Mouse (Mus musculus) neural tube, embryonic 12.5 days (tissue): ENCODE measurements around the gene Slc25a47. TPM values are rescaled to one million over a fixed set of nuclear protein-coding genes. Genes with fewer than 3 reads are reported as not detected.

Experiments used
- ATAC-seq: fragments of 200-750 bp; cut with Nextera tagmentation; 2 replicates; pipeline ENCODE4 v1.8.0; 2017; ENCODE audit warnings: low read depth, mild to moderate bottlenecking, moderate TSS enrichment, moderate library complexity; ENCODE audit not compliant: low FRiP score
- H3K27ac ChIP-seq: fragments of 300-500 bp; sonication (generic); 2 replicates; pipeline ENCODE4 v1.5.1; 2016
- H3K27me3 ChIP-seq: fragments of 300-500 bp; sonication (generic); replicated peaks from 2 replicates; pipeline ENCODE4 v1.6.1; 2016; ENCODE audit warnings: mild to moderate bottlenecking
- H3K36me3 ChIP-seq: fragments of 300-500 bp; sonication (generic); 2 replicates; pipeline ENCODE4 v1.6.1; 2016; ENCODE audit warnings: mild to moderate bottlenecking
- H3K4me1 ChIP-seq: fragments of 300-500 bp; sonication (generic); 2 replicates; pipeline ENCODE4 v1.6.1; 2016
- H3K4me2 ChIP-seq: fragments of 300-500 bp; sonication (generic); replicated peaks from 2 replicates; pipeline ENCODE4 v1.6.1; 2016; ENCODE audit warnings: mild to moderate bottlenecking
- H3K4me3 ChIP-seq: fragments of 300-500 bp; sonication (generic); 2 replicates; pipeline ENCODE4 v1.5.1; 2016
- H3K9ac ChIP-seq: fragments of 300-500 bp; sonication (generic); 2 replicates; pipeline ENCODE4 v1.6.1; 2016; ENCODE audit warnings: mild to moderate bottlenecking
- H3K9me3 ChIP-seq: fragments of 300-500 bp; sonication (generic); 2 replicates; pipeline ENCODE4 v1.6.1; 2016; ENCODE audit warnings: mild to moderate bottlenecking
- WGBS: fragments of 180-500 bp; shearing (Covaris S2); methylation state at CpG from one replicate; pipeline ENCODE4 v1.1.7; 2016; 5-methylcytosine and 5-hydroxymethylcytosine counted together
- polyA plus RNA-seq: library from polyadenylated mRNA; unstranded; fragments of >200 nt; fragmentation: Nextera tagmentation; extraction: Ambion mirVana; gene quantifications from 2 replicates; pipeline ENCODE4 v1.2.1, GENCODE M21; 2016

Gene Slc25a47
- polyA plus RNA-seq, 1 experiment from 2014 or later, result 12.2 TPM

- Histone ChIP-seq H3K9me3 (no peaks in the 10 kb centered on the region), H3K27ac (no peak overlapping the region), H3K4me3 (no peak overlapping the region), H3K27me3 (no peaks in the 10 kb centered on the region), H3K9ac (no peak overlapping the region), H3K36me3 (peaks cover 34% of the 10 kb centered on the region), H3K4me2 (no peak overlapping the region), H3K4me1 (no peaks in the 10 kb centered on the region)
- ATAC-seq, result no peak
- 93% methylated on average over 7 of the region's 7 CpGs for WGBS
Observed at GRCm38 (mm10) chr12:108810309-108810708, 25.5 kb upstream of the Slc25a47 start.

- WGBS, result 66% methylated on average over 2 of the region's 2 CpGs
- no peak for ATAC-seq
- H3K27ac ChIP-seq, result no peak overlapping the region
- H3K4me3 ChIP-seq, result no peak overlapping the region
- H3K27me3 ChIP-seq, result no peaks in the 10 kb centered on the region
- no peaks in the 10 kb centered on the region for H3K4me1 ChIP-seq
- H3K36me3 ChIP-seq, result peaks cover 36% of the 10 kb centered on the region
- no peak overlapping the region for H3K4me2 ChIP-seq
- no peaks in the 10 kb centered on the region for H3K9me3 ChIP-seq
- H3K9ac ChIP-seq, result no peak overlapping the region
Observed at GRCm38 (mm10) chr12:108811133-108811532, 24.7 kb upstream of the Slc25a47 start.

GRCm38 (mm10) chr12:108812463-108812862, 23.4 kb upstream of the Slc25a47 start:
- Histone ChIP-seq H3K4me3 (no peak overlapping the region), H3K9ac (no peak overlapping the region), H3K27me3 (no peaks in the 10 kb centered on the region), H3K27ac (no peak overlapping the region), H3K36me3 (peaks cover 35% of the 10 kb centered on the region), H3K4me1 (no peaks in the 10 kb centered on the region), H3K4me2 (no peak overlapping the region), H3K9me3 (no peaks in the 10 kb centered on the region)
- 88% methylated on average over 6 of the region's 6 CpGs for WGBS
- ATAC-seq, result no peak

- H3K9ac ChIP-seq, result no peak overlapping the region
- H3K36me3 ChIP-seq, result peaks cover 30% of the 10 kb centered on the region; the same call in 1 of the 2 replicates
- no peak for ATAC-seq
- H3K4me3 ChIP-seq, result no peak overlapping the region
- H3K4me2 ChIP-seq, result no peak overlapping the region
- H3K27me3 ChIP-seq, result no peaks in the 10 kb centered on the region
- WGBS, result 93% methylated on average over 6 of the region's 6 CpGs
- H3K27ac ChIP-seq, result no peak overlapping the region
- H3K9me3 ChIP-seq, result no peaks in the 10 kb centered on the region
- H3K4me1 ChIP-seq, result no peaks in the 10 kb centered on the region
Observed at GRCm38 (mm10) chr12:108814470-108814869, 21.4 kb upstream of the Slc25a47 start.

- H3K4me3 ChIP-seq, result no peak overlapping the region
- no peaks in the 10 kb centered on the region for H3K4me1 ChIP-seq
- no peak overlapping the region for H3K27ac ChIP-seq
- H3K27me3 ChIP-seq, result no peaks in the 10 kb centered on the region
- 87% methylated on average over 11 of the region's 11 CpGs for WGBS
- H3K36me3 ChIP-seq, result peaks cover 26% of the 10 kb centered on the region; the same call in 1 of the 2 replicates
- no peaks in the 10 kb centered on the region for H3K9me3 ChIP-seq
- ATAC-seq, result no peak
- no peak overlapping the region for H3K9ac ChIP-seq
- H3K4me2 ChIP-seq, result no peak overlapping the region
Observed at GRCm38 (mm10) chr12:108816569-108816968, 19.3 kb upstream of the Slc25a47 start.

- Histone ChIP-seq H3K4me1 (no peaks in the 10 kb centered on the region), H3K9me3 (no peaks in the 10 kb centered on the region), H3K4me2 (no peak overlapping the region), H3K27ac (no peak overlapping the region), H3K9ac (no peak overlapping the region), H3K27me3 (no peaks in the 10 kb centered on the region), H3K4me3 (no peak overlapping the region), H3K36me3 (peaks cover 11% of the 10 kb centered on the region; the same call in 1 of the 2 replicates)
- WGBS, result 88% methylated on average over 4 of the region's 4 CpGs
- no peak for ATAC-seq
Observed at GRCm38 (mm10) chr12:108820461-108820860, 15.4 kb upstream of the Slc25a47 start.

- H3K9me3 ChIP-seq, result no peaks in the 10 kb centered on the region
- no peak overlapping the region for H3K9ac ChIP-seq
- no peaks in the 10 kb centered on the region for H3K4me1 ChIP-seq
- H3K4me2 ChIP-seq, result no peak overlapping the region
- H3K4me3 ChIP-seq, result no peak overlapping the region
- H3K27me3 ChIP-seq, result no peaks in the 10 kb centered on the region
- H3K36me3 ChIP-seq, result peaks cover 22% of the 10 kb centered on the region
- 78% methylated on average over 8 of the region's 8 CpGs for WGBS
- ATAC-seq, result no peak
- no peak overlapping the region for H3K27ac ChIP-seq
Observed at GRCm38 (mm10) chr12:108823036-108823435, 12.8 kb upstream of the Slc25a47 start.

GRCm38 (mm10) chr12:108824225-108824874, 11.5 kb upstream of the Slc25a47 start:
- Histone ChIP-seq H3K4me2 (no peak overlapping the region), H3K27me3 (no peaks in the 10 kb centered on the region), H3K4me3 (no peak overlapping the region), H3K9me3 (no peaks in the 10 kb centered on the region), H3K4me1 (no peaks in the 10 kb centered on the region), H3K36me3 (peaks cover 25% of the 10 kb centered on the region), H3K9ac (no peak overlapping the region), H3K27ac (no peak overlapping the region)
- 93% methylated on average over 15 of the region's 15 CpGs for WGBS
- no peak for ATAC-seq

GRCm38 (mm10) chr12:108825561-108826224, 10.2 kb upstream of the Slc25a47 start:
- 96% methylated on average over 13 of the region's 13 CpGs for WGBS
- Histone ChIP-seq H3K4me2 (no peak overlapping the region), H3K9me3 (no peaks in the 10 kb centered on the region), H3K9ac (no peak overlapping the region), H3K36me3 (peaks cover 25% of the 10 kb centered on the region), H3K4me3 (no peak overlapping the region), H3K27me3 (no peaks in the 10 kb centered on the region), H3K4me1 (no peaks in the 10 kb centered on the region), H3K27ac (no peak overlapping the region)
- ATAC-seq, result no peak

GRCm38 (mm10) chr12:108826282-108826957, 9.4 kb upstream of the Slc25a47 start:
- no peak overlapping the region for H3K4me2 ChIP-seq
- H3K36me3 ChIP-seq, result peaks cover 25% of the 10 kb centered on the region
- 94% methylated on average over 19 of the region's 19 CpGs for WGBS
- ATAC-seq, result no peak
- no peaks in the 10 kb centered on the region for H3K9me3 ChIP-seq
- H3K9ac ChIP-seq, result no peak overlapping the region
- no peaks in the 10 kb centered on the region for H3K4me1 ChIP-seq
- H3K27me3 ChIP-seq, result no peaks in the 10 kb centered on the region
- no peak overlapping the region for H3K27ac ChIP-seq
- H3K4me3 ChIP-seq, result no peak overlapping the region

GRCm38 (mm10) chr12:108826958-108827535, 8.8 kb upstream of the Slc25a47 start:
- H3K27me3 ChIP-seq, result no peaks in the 10 kb centered on the region
- no peak for ATAC-seq
- 97% methylated on average over 28 of the region's 28 CpGs for WGBS
- H3K4me3 ChIP-seq, result no peak overlapping the region
- H3K27ac ChIP-seq, result no peak overlapping the region
- peaks cover 6% of the 10 kb centered on the region; the same call in 1 of the 2 replicates for H3K4me1 ChIP-seq
- H3K9me3 ChIP-seq, result no peaks in the 10 kb centered on the region
- H3K4me2 ChIP-seq, result no peak overlapping the region
- H3K36me3 ChIP-seq, result peaks cover 25% of the 10 kb centered on the region
- no peak overlapping the region for H3K9ac ChIP-seq

GRCm38 (mm10) chr12:108827641-108828040, 8.2 kb upstream of the Slc25a47 start:
- Histone ChIP-seq H3K9me3 (no peaks in the 10 kb centered on the region), H3K9ac (no peak overlapping the region)

More at GRCm38 (mm10) chr12:108827641-108828040, 8.2 kb upstream of the Slc25a47 start:
- H3K4me1 ChIP-seq, result peaks cover 9% of the 10 kb centered on the region; the same call in 1 of the 2 replicates
- no peak overlapping the region for H3K4me2 ChIP-seq
- H3K36me3 ChIP-seq, result peaks cover 25% of the 10 kb centered on the region
- no peak overlapping the region for H3K27ac ChIP-seq
- no peak overlapping the region for H3K4me3 ChIP-seq
- no peak for ATAC-seq
- H3K27me3 ChIP-seq, result no peaks in the 10 kb centered on the region
- WGBS, result 95% methylated on average over 6 of the region's 6 CpGs
